Mouse (Mus musculus) bone marrow, adult 2 months (tissue): Measurements from ENCODE around the gene Ubald2. TPM values are rescaled to one million over a fixed set of nuclear protein-coding genes. Genes with fewer than 3 reads are reported as not detected.
"Not testable (repeated sequence)": the region's sequence is repeated elsewhere in the genome, so short reads cannot be mapped to it uniquely, and the experiment has no call there.

ENCODE experiments used
- H3K27ac ChIP-seq: fragments of 200-500 bp; 2 replicates; pipeline ENCODE4 v1.5.1; 2012; ENCODE audit warnings: low read depth, mild to moderate bottlenecking, control low read depth, inconsistent platforms, low read length; ENCODE audit not compliant: control insufficient read depth, poor library complexity, insufficient read depth
- H3K4me1 ChIP-seq: fragments of 200-500 bp; 2 replicates; pipeline ENCODE4 v1.6.1; 2011; ENCODE audit warnings: low read length; ENCODE audit not compliant: control insufficient read depth, insufficient read depth
- H3K4me3 ChIP-seq: fragments of 200-500 bp; replicated peaks from 2 replicates; pipeline ENCODE3; 2011; ENCODE audit warnings: mild to moderate bottlenecking, low read depth, low read length, control low read depth; ENCODE audit not compliant: control insufficient read depth
- CTCF ChIP-seq: fragments of 200-500 bp; IDR thresholded peaks from 2 replicates; pipeline ENCODE4 v1.5.1; 2011; ENCODE audit warnings: low read length, control low read depth; ENCODE audit not compliant: control insufficient read depth, insufficient read depth
- POLR2A ChIP-seq: fragments of 200-500 bp; IDR thresholded peaks from 2 replicates; pipeline ENCODE4 v1.6.1; 2011; ENCODE audit warnings: low read depth, mild to moderate bottlenecking, control low read depth, low read length, borderline replicate concordance; ENCODE audit not compliant: control insufficient read depth
- WGBS: fragments of 180-500 bp; shearing (Covaris S2); methylation state at CpG from one replicate; pipeline ENCODE4 v1.1.7; 2018; 5-methylcytosine and 5-hydroxymethylcytosine counted together
- polyA plus RNA-seq: library from polyadenylated mRNA; stranded (reverse); fragments of >200 nt; gene quantifications from 2 replicates; pipeline ENCODE4 v1.2.4, GENCODE M21; 2011; ENCODE audit warnings: low replicate concordance; ENCODE audit not compliant: missing spikeins, insufficient read depth, insufficient read length

Ubald2 gene
- polyA plus RNA-seq, 1 experiment = 172 TPM

DNA sequence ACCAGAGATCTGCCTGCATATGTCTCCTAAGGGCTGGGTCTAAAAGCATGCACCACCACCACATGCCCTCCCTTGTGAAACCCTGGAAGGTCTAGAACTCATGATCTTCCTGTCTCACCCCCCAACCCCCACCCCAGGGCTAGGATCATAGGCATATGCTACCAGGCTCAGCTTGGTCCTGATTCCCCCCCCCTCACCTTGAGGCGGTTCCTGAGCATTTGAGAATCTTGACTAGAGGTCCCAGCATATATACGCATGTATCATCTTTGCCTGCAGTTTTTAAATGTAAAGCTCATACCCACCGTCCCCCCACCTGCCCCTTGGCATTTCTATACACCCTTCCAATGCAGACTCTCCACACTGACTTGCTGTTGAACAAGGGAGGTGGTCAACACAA is 37.0 kb upstream of the Ubald2 start:
- H3K4me3 ChIP-seq = no peak overlapping the region
- H3K27ac ChIP-seq = no peak overlapping the region
- peaks cover 2% of the 10 kb centered on the region; the same call in 1 of the 2 replicates for H3K4me1 ChIP-seq
- WGBS = 85% methylated on average over 3 of the region's 3 CpGs
- no peak for TF ChIP-seq POLR2A

DNA sequence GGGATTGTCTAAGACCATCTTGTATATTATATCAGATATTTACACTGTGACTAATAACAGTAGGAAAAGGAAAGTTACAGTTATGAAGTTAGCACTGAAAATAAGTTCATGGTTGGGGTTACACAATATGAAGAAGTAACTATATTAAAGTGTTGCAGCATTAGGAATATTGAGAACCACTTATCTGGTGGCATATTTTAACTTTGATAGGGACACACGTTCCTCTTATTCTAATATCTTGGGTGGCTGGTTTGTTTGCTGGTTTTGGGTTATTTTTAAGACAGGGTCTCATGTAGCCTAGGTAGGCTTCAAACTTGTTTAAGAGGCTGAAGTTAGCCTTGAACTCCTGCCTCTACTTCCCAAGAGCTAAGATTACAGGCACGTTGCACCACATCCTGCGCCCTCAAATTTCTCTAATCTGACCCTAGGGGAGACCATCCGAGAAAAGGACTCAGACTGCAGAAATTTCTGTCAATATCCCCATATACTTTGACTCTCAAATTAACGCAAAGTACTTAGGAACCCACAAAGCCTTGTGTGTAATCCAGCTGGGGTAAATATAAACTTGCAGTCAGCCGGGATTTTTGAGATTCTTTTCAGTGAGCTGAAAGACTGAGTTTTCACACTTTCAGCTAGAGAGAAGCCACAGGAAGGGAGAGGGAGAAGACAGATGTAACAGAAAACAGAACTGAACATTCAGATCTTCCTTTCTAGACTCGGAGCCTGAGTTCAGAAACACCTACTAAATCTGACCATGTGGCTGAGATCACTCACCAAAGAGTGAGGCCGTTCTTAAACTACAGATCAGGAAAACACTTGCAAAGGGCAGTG is 36.2 kb upstream of the Ubald2 start:
- H3K27ac ChIP-seq = 0 out of 2 replicates have a peak overlapping the region, but pooled peaks have one; percentile 14
- peaks cover 2% of the 10 kb centered on the region; the same call in 1 of the 2 replicates for H3K4me1 ChIP-seq
- no peak overlapping the region for H3K4me3 ChIP-seq
- TF ChIP-seq POLR2A = no peak
- TF ChIP-seq CTCF = no peak
- WGBS = 32% methylated on average over 8 of the region's 8 CpGs

DNA sequence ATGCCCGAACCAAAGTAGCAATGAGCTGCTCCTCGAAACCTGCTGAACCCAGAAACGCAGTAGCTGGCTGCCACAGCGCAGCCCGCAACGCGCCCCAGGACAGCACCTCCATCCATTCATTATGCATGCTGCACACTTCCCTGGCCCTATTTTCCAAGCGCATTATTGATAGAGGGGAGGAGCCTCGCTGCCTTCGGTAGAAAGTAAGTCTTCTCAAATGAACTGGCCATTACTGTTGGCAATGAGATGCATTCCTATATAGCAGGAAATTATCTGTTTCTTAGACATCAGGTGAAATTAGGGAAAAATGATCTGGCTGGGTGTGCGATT is 35.6 kb upstream of the Ubald2 start:
- H3K27ac ChIP-seq = 0 out of 2 replicates have a peak overlapping the region, but pooled peaks have one; percentile 14
- peaks cover 2% of the 10 kb centered on the region; the same call in 1 of the 2 replicates for H3K4me1 ChIP-seq
- TF ChIP-seq POLR2A = no peak
- H3K4me3 ChIP-seq = no peak overlapping the region
- WGBS = 90% methylated on average over 11 of the region's 11 CpGs

DNA sequence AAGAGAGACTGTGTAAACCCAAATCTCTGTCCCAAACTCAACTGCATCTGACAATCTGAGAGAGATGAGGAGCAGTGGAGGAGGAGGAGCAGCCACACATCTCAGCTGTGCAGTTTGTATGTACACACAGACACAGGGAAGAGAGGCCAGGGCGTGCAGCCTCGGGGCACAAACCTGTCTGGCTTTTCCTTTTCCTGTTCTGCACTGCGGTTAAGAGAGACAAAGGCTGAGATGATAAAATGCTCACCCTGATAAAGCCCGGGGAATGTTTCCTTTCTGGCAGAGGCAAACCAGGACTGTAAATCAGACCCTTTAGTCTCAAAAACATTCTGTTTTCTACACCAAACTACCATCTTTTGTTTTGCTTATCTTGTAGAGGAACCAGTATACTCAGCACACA is 33.3 kb upstream of the Ubald2 start:
- H3K4me1 ChIP-seq = peaks cover 2% of the 10 kb centered on the region; the same call in 1 of the 2 replicates
- 3% methylated on average over 4 of the region's 4 CpGs for WGBS
- no peak overlapping the region for H3K27ac ChIP-seq
- no peak overlapping the region for H3K4me3 ChIP-seq
- TF ChIP-seq POLR2A = no peak
- no peak for TF ChIP-seq CTCF

DNA sequence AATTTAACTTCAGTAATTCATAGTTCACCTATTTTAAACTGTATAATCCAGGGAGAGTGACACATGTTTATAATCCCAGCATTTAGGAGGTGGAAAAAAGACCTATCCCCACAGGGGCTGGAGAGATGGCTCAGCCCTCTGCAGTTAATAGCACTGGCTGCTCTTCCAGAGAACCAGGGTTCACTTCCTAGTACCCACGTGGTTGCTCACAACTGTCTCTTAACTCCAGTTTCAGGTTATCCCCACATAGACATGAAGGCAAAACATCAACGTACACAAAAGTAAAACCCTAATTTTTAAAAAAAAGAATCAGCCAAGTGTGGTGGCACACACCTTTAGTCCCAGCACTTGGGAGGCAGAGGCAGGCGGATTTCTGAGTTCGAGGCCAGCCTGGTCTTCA is 28.3 kb upstream of the Ubald2 start:
- 69% methylated on average over 4 of the region's 4 CpGs for WGBS
- no peaks in the 10 kb centered on the region for H3K4me1 ChIP-seq
- TF ChIP-seq CTCF (no peak), POLR2A (no peak)
- H3K4me3 ChIP-seq = no peak overlapping the region
- no peak overlapping the region for H3K27ac ChIP-seq

DNA sequence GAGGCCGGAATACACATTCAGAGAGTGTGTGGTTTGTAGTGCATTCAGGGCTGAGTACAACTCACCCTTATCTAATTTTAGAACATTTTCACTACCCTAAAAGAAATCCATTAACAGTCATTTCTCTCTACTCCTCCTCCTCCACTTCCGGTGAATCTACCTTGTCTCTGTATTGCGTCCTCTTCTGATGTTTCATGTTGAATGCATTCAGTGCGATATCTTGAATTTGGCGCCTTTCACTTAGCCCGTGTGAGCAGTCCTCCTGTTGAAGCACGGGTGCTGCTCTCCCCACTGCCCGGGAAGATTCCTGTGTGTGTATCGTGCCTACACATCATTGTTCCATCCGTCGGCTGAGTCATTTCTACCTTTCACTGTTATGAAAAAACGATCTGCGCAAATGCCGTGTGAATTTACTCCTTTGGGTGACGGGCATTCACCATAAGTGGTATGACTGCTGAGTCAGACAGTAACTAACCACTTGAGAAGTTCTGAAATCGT is 27.6 kb upstream of the Ubald2 start:
- no peak overlapping the region for H3K4me3 ChIP-seq
- H3K4me1 ChIP-seq = no peaks in the 10 kb centered on the region
- TF ChIP-seq CTCF (no peak), POLR2A (no peak)
- 76% methylated on average over 16 of the region's 16 CpGs for WGBS
- H3K27ac ChIP-seq = no peak overlapping the region; the same call in 1 of the 2 replicates

DNA sequence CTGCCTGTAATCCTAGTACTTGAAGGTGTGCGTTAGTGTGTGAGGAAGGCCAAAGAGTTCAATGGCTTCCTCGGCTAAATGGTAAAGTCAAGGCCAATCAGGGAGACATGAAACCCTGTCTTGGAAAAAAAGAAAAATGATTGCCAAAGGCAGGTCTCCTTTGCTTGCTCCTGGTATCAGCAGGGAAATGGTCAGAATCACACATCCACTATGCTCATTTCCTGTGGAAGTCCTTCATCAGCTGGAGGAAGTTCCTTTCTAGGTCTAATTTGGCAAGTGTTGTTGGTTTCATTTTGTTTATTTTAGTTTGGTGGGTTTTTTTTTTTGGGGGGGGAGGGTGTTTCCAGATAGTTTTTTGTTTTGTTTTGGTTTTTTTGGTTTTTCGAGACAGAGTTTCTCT is 24.9 kb upstream of the Ubald2 start:
- Histone ChIP-seq H3K4me3 (no peak overlapping the region), H3K4me1 (peaks cover 1% of the 10 kb centered on the region; the same call in 1 of the 2 replicates), H3K27ac (no peak overlapping the region)
- TF ChIP-seq CTCF (no peak), POLR2A (no peak)
- WGBS = 85% methylated on average over 3 of the region's 3 CpGs

DNA sequence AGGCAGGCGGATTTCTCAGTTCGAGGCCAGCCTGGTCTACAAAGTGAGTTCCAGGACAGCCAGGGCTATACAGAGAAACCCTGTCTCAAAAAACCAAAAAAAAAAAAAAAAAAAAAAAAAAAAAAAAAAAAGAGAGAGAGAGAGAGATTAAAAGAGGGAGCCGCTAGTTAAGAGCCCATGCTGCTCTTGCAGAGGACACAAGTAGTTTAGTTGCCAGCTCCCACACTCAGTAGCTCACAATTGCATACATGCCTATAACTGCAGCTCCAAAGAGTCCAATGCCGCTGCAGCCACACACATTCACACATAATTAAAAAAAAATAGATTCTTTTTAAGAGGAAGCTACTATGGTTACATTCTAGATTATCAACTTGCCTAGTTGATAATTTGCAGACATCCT is 23.5 kb upstream of the Ubald2 start:
- not testable (repeated sequence) for H3K4me1 ChIP-seq, H3K4me3 ChIP-seq, H3K27ac ChIP-seq
- WGBS = 86% methylated on average over 4 of the region's 4 CpGs

DNA sequence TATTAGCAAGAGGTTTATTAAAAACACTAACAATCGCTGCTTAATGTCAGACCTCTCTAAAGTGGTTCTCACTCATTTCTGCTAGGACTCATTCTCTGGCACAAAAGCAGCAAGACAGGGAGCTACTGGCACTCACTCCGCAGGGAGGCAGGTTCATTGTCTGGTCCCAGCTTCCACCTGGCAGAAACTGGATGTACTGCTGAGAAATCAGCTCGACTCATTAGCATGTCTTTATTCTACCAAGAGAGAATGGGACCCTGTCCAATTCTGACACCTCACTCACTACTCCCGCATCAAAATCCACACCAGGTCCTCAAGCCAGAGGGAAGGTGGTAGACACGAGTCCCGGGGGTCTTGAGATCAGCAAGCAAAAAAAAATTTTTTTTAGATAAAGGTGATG is 22.3 kb upstream of the Ubald2 start:
- WGBS = 66% methylated on average over 6 of the region's 6 CpGs
- TF ChIP-seq CTCF (no peak), POLR2A (no peak)
- Histone ChIP-seq H3K4me3 (no peak overlapping the region), H3K27ac (no peak overlapping the region), H3K4me1 (peaks cover 1% of the 10 kb centered on the region; the same call in 1 of the 2 replicates)
